Mouse (Mus musculus) liver, embryonic 14.5 days (tissue): Measurements from ENCODE around the gene Hinfp.

ENCODE experiments used
- CTCF ChIP-seq: IDR thresholded peaks from 2 replicates; pipeline ENCODE4 v1.5.1; 2016; ENCODE audit warnings: antibody characterized with exemption, low read depth, control low read depth
- EP300 ChIP-seq: IDR thresholded peaks from 2 replicates; pipeline ENCODE4 v1.6.1; 2016; ENCODE audit warnings: antibody characterized with exemption, low read depth

- no peak for TF ChIP-seq CTCF
- TF ChIP-seq EP300 = no peak
Observed at GRCm38 (mm10) chr9:44326371-44327063, 21.0 kb upstream of the Hinfp start.
